Mouse (Mus musculus): ENCODE data around the gene Gm17078. TPM values are rescaled to one million over a fixed set of nuclear protein-coding genes. Genes with fewer than 3 reads are reported as not detected.
"Not testable (repeated sequence)": the region's sequence is repeated elsewhere in the genome, so short reads cannot be mapped to it uniquely, and the experiment has no call there.

The Gm17078 gene
- polyA plus RNA-seq (2014; fragmentation: Nextera tagmentation; extraction: Ambion mirVana), result not detected in 2 replicates

- WGBS, result 96% methylated on average over 1 of the region's 1 CpGs
- ATAC-seq (ENCODE audit: low read depth), result no peak
- Histone ChIP-seq H3K9me3 (ENCODE audit: control insufficient read depth, low read length) (no peaks in the 10 kb centered on the region), H3K4me2 (ENCODE audit: low read depth, low read length) (no peak within 1 kb of the TSS), H3K4me3 (ENCODE audit: low read depth, low read length) (no peak within 1 kb of the TSS), H3K36me3 (ENCODE audit: control insufficient read depth, insufficient read depth, low read length) (no peaks in the 10 kb centered on the region), H3K9ac (replicated peaks; ENCODE audit: low read depth, low read length) (no peak within 1 kb of the TSS), H3K27me3 (ENCODE audit: control insufficient read depth, insufficient read depth, low read length) (no peaks in the 10 kb centered on the region), H3K4me1 (ENCODE audit: control insufficient read depth, insufficient read depth, low read length) (no peaks in the 10 kb centered on the region), H3K27ac (ENCODE audit: low read depth, low read length) (no peak within 1 kb of the TSS)
These were observed at the start of gene Gm17078 for GRCm38 (mm10) chr14:51611210-51611609. Gm17078 (minus strand) TSS chr14:51611310.

DNA sequence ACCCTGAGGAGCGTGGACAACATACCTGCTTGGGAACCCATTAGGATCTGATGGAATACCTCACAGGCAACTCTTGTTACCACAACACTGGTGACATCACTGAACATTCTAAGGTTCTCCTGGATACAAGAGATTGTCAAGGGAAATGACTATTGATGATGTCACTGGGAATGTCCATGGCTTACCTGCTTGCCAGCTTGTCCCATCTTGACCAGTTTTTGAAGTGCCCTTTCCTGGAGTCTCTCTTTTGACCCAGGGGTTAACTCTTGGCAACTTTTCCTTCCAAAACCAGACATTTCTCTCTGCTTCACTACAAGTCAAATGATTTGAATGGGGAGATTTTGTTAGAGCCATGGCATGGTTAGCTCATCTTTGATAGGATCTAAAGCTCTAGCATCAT, 24.5 kb upstream of the Gm17078 start, which contains the start of gene Gm4181:
TSS of gene Gm4181 (minus strand) at position 101 of the 400 bp plus-strand sequence.
- H3K36me3 ChIP-seq (ENCODE audit: control insufficient read depth, insufficient read depth, low read length); H3K4me3 ChIP-seq (ENCODE audit: low read depth, low read length); H3K4me2 ChIP-seq (ENCODE audit: low read depth, low read length); H3K27ac ChIP-seq (ENCODE audit: low read depth, low read length); H3K27me3 ChIP-seq (ENCODE audit: control insufficient read depth, insufficient read depth, low read length); ATAC-seq (ENCODE audit: low read depth); H3K4me1 ChIP-seq (ENCODE audit: control insufficient read depth, insufficient read depth, low read length); H3K9ac ChIP-seq (replicated peaks; ENCODE audit: low read depth, low read length); H3K9me3 ChIP-seq (ENCODE audit: control insufficient read depth, low read length): not testable (repeated sequence)
- WGBS, result 85% methylated on average over 1 of the region's 1 CpGs

- not testable (repeated sequence) for H3K4me2 ChIP-seq (ENCODE audit: low read depth, low read length); H3K9ac ChIP-seq (replicated peaks; ENCODE audit: low read depth, low read length); H3K4me1 ChIP-seq (ENCODE audit: control insufficient read depth, insufficient read depth, low read length); ATAC-seq (ENCODE audit: low read depth); H3K9me3 ChIP-seq (ENCODE audit: control insufficient read depth, low read length); H3K4me3 ChIP-seq (ENCODE audit: low read depth, low read length); H3K36me3 ChIP-seq (ENCODE audit: control insufficient read depth, insufficient read depth, low read length); H3K27me3 ChIP-seq (ENCODE audit: control insufficient read depth, insufficient read depth, low read length); H3K27ac ChIP-seq (ENCODE audit: low read depth, low read length)
- WGBS, result 100% methylated on average over 1 of the region's 1 CpGs
These were observed 21.3 kb upstream of the Gm17078 start for GRCm38 (mm10) chr14:51632426-51632825.

- not testable (repeated sequence) for H3K9me3 ChIP-seq (ENCODE audit: control insufficient read depth, low read length); H3K9ac ChIP-seq (replicated peaks; ENCODE audit: low read depth, low read length); H3K4me3 ChIP-seq (ENCODE audit: low read depth, low read length); H3K36me3 ChIP-seq (ENCODE audit: control insufficient read depth, insufficient read depth, low read length); H3K27me3 ChIP-seq (ENCODE audit: control insufficient read depth, insufficient read depth, low read length); H3K27ac ChIP-seq (ENCODE audit: low read depth, low read length); H3K4me2 ChIP-seq (ENCODE audit: low read depth, low read length); H3K4me1 ChIP-seq (ENCODE audit: control insufficient read depth, insufficient read depth, low read length); ATAC-seq (ENCODE audit: low read depth)
- WGBS, result 99% methylated on average over 4 of the region's 4 CpGs
These were observed 19.1 kb downstream of the Gm17078 start, which contains the start of gene Gm17174 for GRCm38 (mm10) chr14:51592039-51592438. Gm17174 (minus strand) TSS chr14:51592139.

DNA sequence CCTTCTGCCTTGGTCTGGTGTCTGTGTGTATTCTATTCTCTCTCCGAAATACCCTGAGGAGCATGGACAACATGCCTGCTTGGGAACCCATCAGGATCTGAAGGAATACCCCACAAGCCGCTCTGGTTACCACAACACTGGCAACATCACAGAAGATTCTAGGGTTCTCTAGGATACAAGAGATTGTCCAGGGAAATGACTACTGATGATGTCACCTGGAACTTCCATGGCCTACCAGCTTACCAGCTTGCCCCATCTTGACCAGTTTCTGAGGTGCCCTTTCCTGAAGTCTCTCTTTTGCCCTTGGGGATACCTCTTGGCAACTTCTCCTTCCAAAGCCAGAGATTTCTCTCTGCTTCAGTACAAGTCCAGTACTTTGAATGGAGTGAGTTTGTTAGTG, 37.1 kb downstream of the Gm17078 start, which contains the start of gene Gm17175:
TSS of gene Gm17175 (minus strand) at position 101 of the 400 bp plus-strand sequence.
- ATAC-seq (ENCODE audit: low read depth), result not testable (repeated sequence)

More for the DNA sequence above, 37.1 kb downstream of the Gm17078 start, which contains the start of gene Gm17175:
- not testable (repeated sequence) for H3K4me1 ChIP-seq (ENCODE audit: control insufficient read depth, insufficient read depth, low read length); H3K27me3 ChIP-seq (ENCODE audit: control insufficient read depth, insufficient read depth, low read length); H3K4me3 ChIP-seq (ENCODE audit: low read depth, low read length); H3K4me2 ChIP-seq (ENCODE audit: low read depth, low read length); H3K27ac ChIP-seq (ENCODE audit: low read depth, low read length); H3K9me3 ChIP-seq (ENCODE audit: control insufficient read depth, low read length); H3K9ac ChIP-seq (replicated peaks; ENCODE audit: low read depth, low read length); H3K36me3 ChIP-seq (ENCODE audit: control insufficient read depth, insufficient read depth, low read length)
- WGBS, result 90% methylated on average over 2 of the region's 2 CpGs

Other genes starting within 250 kb of the Gm17078 start
- gene Gm7247, start 249.6 kb downstream of the Gm17078 start, polyA plus RNA-seq (2014; fragmentation: Nextera tagmentation; extraction: Ambion mirVana), result not detected in 2 replicates
- not detected in 2 replicates for gene Vmn2r88, start 200.5 kb downstream of the Gm17078 start, polyA plus RNA-seq (2014; fragmentation: Nextera tagmentation; extraction: Ambion mirVana)
- not detected in 2 replicates for gene Vmn2r89, start 159.5 kb downstream of the Gm17078 start, polyA plus RNA-seq (2014; fragmentation: Nextera tagmentation; extraction: Ambion mirVana)
- gene Gm5622, start 58.5 kb downstream of the Gm17078 start, polyA plus RNA-seq (2014; fragmentation: Nextera tagmentation; extraction: Ambion mirVana), result not detected in 2 replicates
- not detected in 2 replicates for gene Gm17175, start 37.2 kb downstream of the Gm17078 start, polyA plus RNA-seq (2014; fragmentation: Nextera tagmentation; extraction: Ambion mirVana)
- gene Gm17174, start 19.2 kb downstream of the Gm17078 start, polyA plus RNA-seq (2014; fragmentation: Nextera tagmentation; extraction: Ambion mirVana), result not detected in 2 replicates
- gene Gm4181, start 24.4 kb upstream of the Gm17078 start, polyA plus RNA-seq (2014; fragmentation: Nextera tagmentation; extraction: Ambion mirVana), result not detected in 2 replicates
- gene Gm17079, start 84.2 kb upstream of the Gm17078 start, polyA plus RNA-seq (2014; fragmentation: Nextera tagmentation; extraction: Ambion mirVana), result not detected in 2 replicates
- gene Gm5800, start 105.9 kb upstream of the Gm17078 start, polyA plus RNA-seq (2014; fragmentation: Nextera tagmentation; extraction: Ambion mirVana), result not detected in 2 replicates
- not detected in 2 replicates for gene Ang4, start 162.3 kb upstream of the Gm17078 start, polyA plus RNA-seq (2014; fragmentation: Nextera tagmentation; extraction: Ambion mirVana)
- not detected in 2 replicates for gene AY358078, start 188.7 kb upstream of the Gm17078 start, polyA plus RNA-seq (2014; fragmentation: Nextera tagmentation; extraction: Ambion mirVana)
- gene Ear6, start 242.4 kb upstream of the Gm17078 start, polyA plus RNA-seq (2014; fragmentation: Nextera tagmentation; extraction: Ambion mirVana), result not detected in 2 replicates

Data from neural tube, embryonic 14.5 days (tissue).